Mouse (Mus musculus): ENCODE data around the gene Ifnk.

GRCm38 (mm10) chr4:35150706-35151105, 1.1 kb upstream of the Ifnk start:
- TF ChIP-seq MAFK (IDR thresholded peaks at IDR 0.05; ENCODE audit: insufficient read depth, low read depth, low read length) (no peak), HCFC1 (IDR thresholded peaks at IDR 0.05; ENCODE audit: borderline replicate concordance, insufficient read depth, low read length) (no peak), CHD2 (IDR thresholded peaks at IDR 0.05; ENCODE audit: low read depth, low read length) (no peak), ZC3H11A (IDR thresholded peaks at IDR 0.05; ENCODE audit: borderline replicate concordance, low read depth, low read length) (no peak), ZNF384 (IDR thresholded peaks at IDR 0.05; ENCODE audit: low read depth, low read length) (no peak)
